Mouse (Mus musculus): Measurements from ENCODE around the gene Zcchc18.
"Not testable (repeated sequence)": the region's sequence is repeated elsewhere in the genome, so short reads cannot be mapped to it uniquely, and the experiment has no call there.

Gene Zcchc18

DNA sequence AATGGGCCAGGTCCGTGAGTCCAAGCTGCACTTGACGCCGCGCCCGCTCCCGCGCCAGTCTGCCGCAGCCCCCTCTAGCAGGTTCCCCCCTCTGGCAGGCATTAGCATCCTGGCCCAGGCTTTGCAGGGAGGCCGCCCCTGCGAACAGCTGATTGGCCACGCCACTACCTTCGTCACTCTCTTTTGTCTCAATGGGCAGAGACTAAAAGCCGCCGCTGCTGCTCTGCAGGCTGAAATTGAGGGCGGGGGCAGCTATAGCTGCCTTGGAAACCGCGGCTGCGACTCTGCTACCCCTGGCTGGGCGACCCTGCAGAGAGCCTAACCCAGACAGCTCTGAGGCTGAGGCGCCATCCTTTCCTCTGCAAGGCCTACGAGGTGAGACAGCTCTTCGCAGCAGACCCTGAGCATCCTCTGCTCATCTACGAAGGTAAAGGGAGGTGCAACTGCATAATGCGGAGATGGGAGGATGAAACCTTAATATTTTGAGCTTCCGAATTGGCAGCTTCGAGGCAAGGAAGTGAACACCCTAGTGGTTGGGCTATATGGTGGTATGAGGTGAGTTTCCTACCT lies at the start of gene Zcchc18:
TSS of gene Zcchc18 (plus strand) at position 178 of the 570 bp plus-strand sequence.
- peak; percentile 70 for DNase-seq (ENCODE audit: low read depth, low spot score)

DNA sequence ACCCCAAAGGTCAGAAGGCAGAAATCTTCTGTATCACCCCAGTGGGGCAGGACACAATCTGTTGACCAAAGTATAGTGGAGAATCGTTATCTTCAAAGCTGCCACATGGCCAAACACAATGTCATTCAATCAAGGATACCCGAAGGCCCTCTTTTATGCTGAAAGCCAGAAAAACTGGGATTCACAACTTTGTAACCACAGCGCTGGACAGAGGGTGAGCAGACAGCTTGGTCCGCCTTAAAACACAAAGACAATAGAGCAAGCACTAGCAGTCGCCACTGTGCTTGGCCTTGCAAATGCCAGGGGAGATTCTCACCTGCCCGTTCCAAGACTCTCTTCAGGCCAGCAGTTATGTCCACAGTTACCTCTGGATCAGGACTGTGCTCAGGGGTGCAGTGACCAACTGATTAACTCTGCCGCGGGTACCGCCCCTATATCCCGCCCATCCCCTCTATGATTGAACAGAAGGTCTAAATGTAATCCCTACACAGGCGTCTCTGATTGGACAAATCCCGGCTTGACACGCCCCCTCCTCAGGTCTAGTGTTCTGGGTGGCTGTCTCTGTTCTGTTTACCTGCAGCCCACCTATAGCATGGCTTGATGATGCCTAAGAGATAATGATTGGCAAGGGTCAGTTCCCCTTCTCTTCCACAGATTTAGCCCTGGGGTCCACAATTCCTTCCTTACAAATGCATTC lies 35.2 kb upstream of the Zcchc18 start:
- peak; percentile 8 for DNase-seq (ENCODE audit: low read depth, low spot score)

DNA sequence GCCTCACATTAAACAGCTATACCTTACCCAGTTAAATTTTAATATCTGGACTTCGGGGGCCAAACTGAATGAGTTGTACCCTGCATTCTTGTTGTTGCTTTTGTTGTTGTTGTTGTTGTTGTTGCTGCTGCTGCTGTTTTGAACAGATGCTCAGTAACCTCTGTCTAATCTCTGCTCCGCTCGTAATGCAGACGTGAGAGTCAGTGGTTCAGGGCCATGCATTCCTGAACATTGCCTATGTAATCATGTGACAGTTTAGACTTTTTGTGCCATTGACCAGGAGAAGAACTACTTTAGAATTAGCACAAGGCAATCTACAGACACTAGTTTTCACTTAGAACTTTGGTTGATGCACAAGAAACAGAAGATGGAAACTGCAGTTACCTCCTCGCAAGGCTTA lies 34.7 kb upstream of the Zcchc18 start:
- not testable (repeated sequence) for DNase-seq (ENCODE audit: low read depth, low spot score)

DNA sequence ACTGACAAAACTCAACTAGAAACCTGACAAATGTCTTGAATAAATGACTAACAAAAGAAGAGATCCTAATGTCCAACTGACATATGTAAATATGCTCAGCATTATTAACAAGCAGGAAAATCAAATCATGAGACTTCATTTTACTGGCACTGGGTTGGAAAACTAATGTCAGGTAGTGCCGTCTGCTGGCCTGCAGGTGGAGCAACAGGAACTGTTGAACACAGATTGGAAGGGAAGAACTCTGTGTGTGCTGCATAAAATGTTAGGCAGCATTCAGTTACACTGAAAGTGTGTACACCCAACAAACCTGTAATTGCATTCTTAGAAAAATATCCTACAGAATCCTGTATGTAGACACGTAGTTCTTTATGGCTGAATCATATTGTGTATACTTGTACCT lies 33.3 kb upstream of the Zcchc18 start:
- no peak for DNase-seq (ENCODE audit: low read depth, low spot score)

DNA sequence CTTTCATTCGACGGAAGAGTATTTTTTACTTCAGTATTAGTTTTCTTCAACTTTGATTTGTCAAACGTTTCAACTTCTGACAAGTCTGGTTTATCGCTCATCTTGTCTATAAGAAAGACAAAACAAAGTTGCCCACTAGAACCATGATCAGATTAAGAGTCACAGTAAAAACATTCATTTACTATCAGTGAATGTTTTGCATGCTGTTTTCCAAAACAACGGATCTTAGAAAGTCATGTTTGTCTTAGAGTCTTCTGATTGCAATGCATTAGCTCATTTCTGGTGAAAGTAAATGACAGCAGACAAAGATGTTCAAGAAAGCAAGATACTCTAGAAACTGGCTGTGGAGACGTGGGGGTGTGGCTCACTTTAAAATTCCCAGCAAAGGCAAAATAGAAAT lies 17.6 kb upstream of the Zcchc18 start, which contains the start of gene Tmsb15b2:
TSS of gene Tmsb15b2 (minus strand) at position 101 of the 400 bp plus-strand sequence.
- DNase-seq (ENCODE audit: low read depth, low spot score), result not testable (repeated sequence)

DNA sequence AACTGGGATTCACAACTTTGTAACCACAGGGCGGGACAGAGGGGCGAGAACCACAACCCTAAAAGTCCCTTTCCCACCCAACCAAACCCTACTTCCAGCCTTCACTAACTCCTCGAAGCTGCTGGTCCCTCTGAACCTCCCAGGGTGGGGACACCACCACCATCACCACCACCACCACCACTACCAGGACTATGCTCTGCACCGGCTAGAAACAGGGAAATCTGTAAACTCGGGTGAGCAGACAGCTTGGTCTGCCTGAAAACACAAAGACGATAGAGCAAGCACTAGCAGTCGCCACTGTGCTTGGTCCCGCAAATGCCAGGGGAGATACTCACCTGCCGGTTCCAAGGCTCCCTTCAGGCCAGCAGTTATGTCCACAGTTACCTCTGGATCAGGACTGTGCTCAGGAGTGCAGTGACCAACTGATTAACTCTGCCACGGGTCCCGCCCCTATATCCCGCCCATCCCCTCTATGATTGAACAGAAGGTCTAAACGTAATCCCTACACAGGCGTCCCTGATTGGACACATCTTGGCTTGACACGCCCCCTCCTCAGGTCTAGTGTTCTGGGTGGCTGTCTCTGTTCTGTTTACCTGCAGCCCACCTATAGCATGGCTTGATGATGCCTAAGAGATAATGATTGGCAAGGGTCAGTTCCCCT lies 16.4 kb upstream of the Zcchc18 start, which contains the start of the genes Tmsb15l and Tmsb15b1:
TSS of gene Tmsb15l (minus strand) at position 446 of the 661 bp plus-strand sequence.
TSS of gene Tmsb15b1 (minus strand) at position 451 of the 661 bp plus-strand sequence.
- DNase-seq (ENCODE audit: low read depth, low spot score), result no peak

DNA sequence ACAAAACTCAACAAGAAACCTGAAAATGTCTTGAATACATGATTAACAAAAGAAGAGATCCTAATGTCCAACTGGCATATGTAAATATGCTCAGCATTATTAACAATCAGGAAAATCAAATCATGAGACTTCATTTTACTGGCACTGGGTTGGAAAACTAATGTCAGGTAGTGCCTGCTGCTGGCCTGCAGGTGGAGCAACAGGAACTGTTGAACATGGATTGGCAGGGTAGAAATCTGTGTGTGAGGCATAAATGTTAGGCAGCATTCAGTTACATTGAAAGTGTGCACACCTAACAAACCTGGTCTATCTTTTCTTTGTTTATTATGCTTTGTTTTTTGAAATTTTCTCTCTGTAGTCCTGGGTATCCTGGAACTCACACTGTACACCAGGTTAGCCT lies 14.3 kb upstream of the Zcchc18 start:
- no peak for DNase-seq (ENCODE audit: low read depth, low spot score)

DNA sequence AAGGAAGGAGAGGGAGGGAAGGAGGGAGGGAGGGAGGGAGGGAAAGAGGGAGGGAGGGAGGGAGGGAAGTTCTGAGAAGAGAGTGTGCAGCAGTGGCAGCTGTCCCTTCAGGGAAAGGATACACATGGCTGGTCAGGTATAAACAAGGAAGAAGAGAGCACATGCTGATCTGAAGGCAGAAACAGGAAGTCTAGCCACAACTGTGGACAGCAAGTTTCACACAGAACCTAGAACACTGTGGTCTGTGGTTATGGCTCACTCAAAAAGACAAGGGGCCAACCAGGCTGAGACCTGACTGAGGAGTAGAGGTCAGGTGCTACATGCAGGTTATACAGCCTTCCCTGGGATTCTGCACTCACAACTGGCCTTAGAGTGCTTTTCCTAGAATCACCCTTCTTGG lies 6.9 kb upstream of the Zcchc18 start:
- no peak for DNase-seq (ENCODE audit: low read depth, low spot score)

DNA sequence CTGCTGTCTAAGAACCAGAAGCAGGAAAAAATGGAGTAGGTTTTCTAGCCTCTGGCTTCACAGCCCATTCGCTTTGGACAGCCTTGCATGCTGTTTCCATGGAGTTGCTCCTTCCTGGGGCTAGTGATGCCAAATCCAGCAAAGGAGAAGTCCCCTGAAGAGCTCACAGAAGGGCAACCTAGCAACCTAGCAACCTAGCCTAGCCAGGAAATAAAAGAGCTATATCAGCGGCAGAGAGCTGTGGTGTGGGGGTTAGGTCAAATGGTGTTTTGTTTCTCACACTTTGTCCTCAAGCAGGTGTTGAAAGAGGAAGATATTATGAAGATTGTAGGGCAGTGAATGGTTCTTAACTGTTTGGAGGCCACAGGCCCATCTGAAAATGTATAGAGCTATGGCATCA lies 1.7 kb upstream of the Zcchc18 start:
- DNase-seq (ENCODE audit: low read depth, low spot score), result no peak

DNA sequence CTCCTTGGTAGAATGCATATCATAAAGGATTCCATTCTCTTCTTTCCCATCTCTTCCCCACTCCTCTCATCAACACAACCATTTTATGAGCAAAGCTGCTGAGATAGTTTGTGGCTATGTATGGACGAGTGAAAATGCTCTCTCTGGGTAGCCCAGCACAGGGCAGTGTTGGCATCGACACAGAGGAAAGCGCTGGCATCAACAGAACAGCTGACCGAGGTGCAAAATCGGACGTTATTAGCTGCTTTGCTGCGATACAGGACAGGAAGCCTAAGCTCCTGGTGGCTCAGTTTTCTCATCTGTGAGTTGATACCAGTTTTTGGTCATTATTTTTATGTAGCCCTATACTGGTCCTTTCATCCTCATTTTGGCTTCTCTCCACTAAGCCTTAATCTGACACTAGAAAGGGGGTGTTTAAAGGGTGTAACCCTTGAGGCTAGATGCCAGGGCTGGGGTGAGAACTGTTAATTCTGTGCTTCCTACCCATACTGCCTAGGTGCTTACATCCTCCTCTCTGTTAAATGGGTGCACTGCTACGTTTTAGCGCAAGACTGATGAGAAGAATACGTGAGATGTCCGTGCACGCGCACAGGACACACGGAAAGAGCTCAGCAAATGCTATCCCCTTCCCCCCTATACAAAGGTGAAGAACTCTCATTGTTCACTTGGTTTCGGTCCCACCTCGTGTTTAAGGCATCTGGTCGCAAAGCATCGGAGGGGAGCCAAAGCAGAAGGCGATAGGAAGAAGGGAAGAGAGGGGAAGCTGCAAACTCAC lies 577 bp upstream of the Zcchc18 start:
- DNase-seq (ENCODE audit: low read depth, low spot score), result no peak

DNA sequence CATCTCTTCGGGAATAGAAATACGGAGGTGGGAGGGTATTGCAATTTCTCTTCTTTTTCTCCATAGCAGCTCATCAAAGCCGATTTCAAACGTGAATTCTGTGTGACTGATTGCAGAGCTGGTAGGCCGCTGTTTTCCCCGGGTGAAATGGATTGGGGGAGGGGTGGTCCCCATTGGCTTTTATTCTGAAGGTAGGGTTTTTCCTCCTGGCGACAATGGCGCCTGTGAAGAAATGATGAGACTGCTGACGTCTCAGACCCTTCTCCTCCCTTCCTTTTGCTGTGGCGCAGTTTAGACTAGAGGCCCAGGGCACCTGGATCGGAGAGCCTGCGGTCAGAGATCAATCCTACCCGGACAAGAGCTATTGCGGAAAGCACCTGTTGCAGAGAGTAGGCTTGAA lies 686 bp downstream of the Zcchc18 start:
- DNase-seq (ENCODE audit: low read depth, low spot score), result no peak

DNA sequence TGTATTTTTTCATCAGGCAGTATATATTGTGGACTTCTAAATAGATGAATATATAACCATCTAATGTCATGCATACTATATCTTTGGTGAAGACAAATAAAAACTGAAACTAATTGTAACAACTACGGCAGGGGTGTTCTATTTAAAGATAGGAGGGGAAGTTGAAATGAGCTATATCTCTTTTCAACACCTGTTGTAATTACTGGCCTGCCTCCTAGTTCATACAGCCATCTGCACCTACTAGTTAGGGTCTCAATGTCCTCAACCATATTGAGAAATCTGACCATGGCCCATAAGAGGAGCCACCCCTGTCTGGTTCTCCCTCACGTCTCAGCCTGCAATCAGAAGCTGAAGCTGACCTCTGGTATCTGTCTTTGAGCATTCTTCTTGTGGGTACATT lies 3.3 kb downstream of the Zcchc18 start:
- DNase-seq (ENCODE audit: low read depth, low spot score), result no peak

DNA sequence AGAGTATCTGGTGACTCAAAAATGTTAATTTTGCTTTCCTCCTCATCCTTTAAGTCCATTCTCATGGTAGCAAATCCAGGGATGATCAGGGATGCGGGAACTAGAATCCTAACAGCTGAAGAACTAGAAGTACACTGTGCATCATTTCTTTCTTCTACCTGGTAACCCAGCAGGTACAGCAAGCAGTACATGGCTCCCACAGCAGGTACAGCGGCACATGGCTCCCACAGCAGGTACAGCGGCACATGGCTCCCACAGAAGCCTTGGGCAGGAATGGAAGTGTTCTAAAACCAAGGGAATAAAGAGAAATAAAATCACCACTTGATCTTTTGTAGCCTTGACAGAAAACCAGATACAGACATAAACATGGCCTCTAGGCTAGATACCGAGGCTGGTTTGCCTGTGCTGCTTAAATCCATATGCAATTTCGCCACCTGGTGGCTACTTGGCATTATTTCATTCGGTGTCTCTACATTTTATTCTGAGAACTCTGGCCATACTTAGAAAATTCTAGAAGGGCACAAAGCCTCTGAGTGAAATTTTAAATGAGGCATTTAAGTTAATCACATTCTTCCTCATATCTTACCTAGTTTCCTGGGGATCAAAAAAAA lies 22.2 kb downstream of the Zcchc18 start:
- no peak for DNase-seq (ENCODE audit: low read depth, low spot score)

DNA sequence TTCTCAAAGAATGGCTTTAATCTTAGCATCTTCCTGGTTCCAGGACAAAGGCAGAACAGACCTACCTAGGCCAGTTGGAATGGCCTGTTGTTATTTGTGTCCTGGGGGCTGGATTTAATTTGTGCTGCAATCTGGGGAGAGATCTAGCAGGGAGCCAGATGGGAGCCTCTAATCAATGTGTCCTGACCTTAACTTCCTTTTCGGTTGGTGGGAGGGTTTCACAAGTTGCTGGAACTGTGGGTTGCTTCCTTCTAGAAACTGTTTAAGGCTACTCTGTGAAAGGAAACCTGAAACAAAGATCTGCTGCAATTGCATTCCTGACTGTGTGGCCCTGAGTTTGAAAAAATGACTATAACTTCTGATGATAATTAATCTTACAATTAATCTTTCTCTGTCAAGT lies 24.7 kb downstream of the Zcchc18 start:
- DNase-seq (ENCODE audit: low read depth, low spot score), result no peak

DNA sequence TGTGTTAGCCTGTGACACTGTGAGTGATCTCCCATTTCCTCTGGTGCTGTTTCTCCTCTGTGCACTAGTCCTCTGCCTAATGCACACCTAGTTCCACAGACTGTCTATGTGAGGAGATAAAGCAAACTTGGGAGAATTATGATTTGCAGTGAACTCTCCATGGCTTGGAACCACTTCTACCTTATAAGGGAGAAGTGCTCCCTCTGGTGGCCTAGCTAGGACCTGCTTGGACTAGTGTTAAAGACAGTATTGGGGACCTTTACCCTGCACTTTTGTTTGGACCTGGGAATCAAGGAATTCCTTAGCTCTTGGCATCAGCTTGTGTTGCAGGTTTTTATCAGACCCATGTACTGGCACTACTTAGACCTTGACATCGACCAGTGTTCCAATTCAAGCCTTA lies 26.4 kb downstream of the Zcchc18 start:
- DNase-seq (ENCODE audit: low read depth, low spot score), result peak; percentile 29

DNA sequence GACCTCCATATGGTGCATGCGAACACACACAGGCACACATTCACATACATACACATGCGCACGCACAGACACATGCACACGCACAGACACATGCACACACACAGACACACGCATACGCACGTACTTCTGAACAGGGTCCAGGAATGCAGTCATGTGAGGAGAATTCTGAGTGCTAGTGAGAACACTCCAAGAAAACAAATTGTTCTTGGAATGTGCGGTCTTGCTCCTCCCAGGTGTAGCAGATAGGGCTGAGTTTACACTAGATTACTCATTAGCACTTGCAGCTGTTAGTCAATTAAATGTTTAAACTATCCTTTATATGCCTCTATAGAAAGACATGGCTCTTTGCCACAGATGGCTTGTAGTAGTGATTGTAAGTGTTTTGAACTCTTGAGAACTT lies 38.0 kb downstream of the Zcchc18 start:
- DNase-seq (ENCODE audit: low read depth, low spot score), result no peak

DNA sequence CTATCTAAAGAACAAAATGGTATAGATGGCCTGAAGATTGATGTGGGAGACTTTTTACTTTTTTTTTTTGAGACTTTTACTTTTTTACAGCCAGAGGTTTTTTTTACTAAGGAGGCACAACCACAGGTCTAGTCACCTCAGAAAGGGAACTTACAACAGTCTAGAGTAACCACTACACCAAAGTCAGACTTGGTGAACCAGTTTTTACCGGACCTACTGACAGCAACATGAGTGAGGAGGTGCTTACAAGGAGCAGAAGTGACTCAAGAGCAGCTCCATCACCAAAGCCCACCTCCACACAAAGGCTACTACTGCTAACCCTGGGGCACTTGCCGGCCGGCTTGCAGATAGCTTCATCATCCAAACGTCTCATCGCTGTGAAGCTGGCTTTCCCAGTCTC lies 38.8 kb downstream of the Zcchc18 start:
- DNase-seq (ENCODE audit: low read depth, low spot score), result no peak

DNA sequence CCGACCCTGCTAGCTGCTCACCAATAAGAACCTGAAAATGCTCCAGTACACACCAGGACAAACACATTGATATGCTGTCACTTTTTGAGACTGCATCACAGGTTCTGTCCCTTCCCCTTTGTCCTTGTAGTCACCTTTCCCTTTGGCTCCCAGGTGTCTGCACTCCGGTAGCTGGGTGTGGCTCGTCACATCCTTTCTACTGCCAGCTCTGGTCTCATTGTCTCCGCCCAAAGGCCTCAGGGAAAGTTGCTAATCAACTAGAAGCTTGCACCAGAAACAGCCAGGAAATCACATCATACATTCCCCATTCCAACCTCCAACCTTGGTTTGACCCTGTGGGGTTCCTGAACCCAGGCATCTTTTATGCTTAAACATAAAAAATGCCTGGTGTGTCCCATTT lies 41.4 kb downstream of the Zcchc18 start:
- no peak for DNase-seq (ENCODE audit: low read depth, low spot score)

DNA sequence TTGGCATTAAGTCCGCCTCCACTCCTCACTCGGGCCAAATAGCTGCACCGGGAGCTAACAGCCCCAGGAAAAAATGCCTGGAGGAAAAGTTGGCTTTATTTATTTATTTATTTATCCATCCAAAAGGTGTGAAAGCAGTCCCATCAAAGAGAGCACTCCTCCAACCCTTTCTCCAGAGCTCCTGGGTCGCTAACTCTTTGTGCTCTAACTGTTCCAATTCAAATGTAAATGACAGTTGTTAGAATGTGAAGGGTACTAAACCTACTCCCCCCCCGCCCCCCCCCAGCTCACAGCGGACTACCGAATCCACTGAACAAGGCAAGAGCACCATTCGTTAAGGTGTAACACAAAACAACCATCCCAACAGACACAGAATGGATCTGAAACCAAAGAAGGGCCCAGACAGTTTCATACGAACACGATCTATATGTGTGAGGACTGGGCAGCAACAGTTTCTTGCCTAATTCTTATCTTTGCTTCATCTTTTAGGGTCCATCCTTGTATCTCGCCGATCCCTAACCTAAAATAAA lies 44.6 kb downstream of the Zcchc18 start:
- no peak for DNase-seq (ENCODE audit: low read depth, low spot score)

DNA sequence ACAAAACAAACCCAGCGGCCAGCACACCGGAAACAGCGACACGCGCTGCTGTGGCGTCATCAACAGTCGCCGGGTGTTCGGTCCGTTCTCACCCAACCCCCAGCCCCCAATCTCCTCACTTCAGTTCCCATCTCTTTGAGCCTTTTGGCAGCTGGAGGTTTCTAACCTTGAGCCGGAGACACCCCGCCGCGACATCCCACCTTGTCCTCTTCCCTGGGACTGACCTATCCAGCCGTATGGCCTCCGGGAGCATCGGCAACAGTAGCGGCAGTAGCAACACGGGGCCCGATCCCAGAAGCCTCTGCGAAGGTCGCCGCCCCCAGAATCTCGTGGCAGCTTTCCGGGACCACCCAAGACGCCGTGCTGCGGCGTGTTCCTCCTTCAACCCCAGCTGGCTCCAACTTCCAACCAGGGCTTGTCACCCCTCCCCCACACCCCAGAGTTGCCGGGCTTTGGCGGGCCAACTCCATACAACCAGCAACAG lies 45.1 kb downstream of the Zcchc18 start, which contains the start of gene Slc25a53:
TSS of gene Slc25a53 (minus strand) at position 303 of the 484 bp plus-strand sequence.
- peak; percentile 81 for DNase-seq (ENCODE audit: low read depth, low spot score)

DNA sequence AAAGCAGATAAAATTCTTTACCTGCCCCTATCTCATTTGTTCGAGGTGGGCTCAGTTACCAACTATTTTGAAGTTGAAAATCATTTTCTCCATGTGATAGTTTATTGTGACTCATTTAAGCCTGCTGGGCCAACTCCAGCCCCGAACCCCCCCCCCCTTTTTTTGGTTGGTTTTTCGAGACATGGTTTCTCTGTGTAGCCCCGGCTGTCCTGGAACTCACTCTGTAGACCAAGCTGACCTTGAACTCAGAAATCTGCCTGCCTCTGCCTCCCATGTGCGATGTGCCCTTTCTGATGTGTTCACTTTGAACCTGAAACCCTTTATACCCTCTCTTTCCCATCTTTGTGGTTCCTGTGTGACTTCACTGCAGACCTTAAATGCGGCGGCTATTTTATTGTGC lies 45.5 kb downstream of the Zcchc18 start:
- DNase-seq (ENCODE audit: low read depth, low spot score), result no peak

Data from embryo, embryonic 11.5 days (tissue).